Mouse (Mus musculus) limb, embryonic 14.5 days (tissue): Measurements from ENCODE around the gene Mia. TPM values are rescaled to one million over a fixed set of nuclear protein-coding genes. Genes with fewer than 3 reads are reported as not detected.

ENCODE experiments used
- ATAC-seq: fragments of 200-750 bp; cut with Nextera tagmentation; 2 replicates; pipeline ENCODE4 v1.8.0; 2017; ENCODE audit warnings: low read depth, moderate number of reproducible peaks, moderate TSS enrichment; ENCODE audit not compliant: low FRiP score
- DNase-seq: peaks from one replicate; pipeline ENCODE4 v3.0.0-alpha.2; 2015; ENCODE audit warnings: low spot score
- H3K27ac ChIP-seq: fragments of 300-500 bp; sonication (generic); replicated peaks from 2 replicates; pipeline ENCODE4 v1.5.1; 2014; ENCODE audit warnings: low read depth, mild to moderate bottlenecking, low read length, moderate library complexity, mixed read lengths
- H3K27me3 ChIP-seq: fragments of 300-500 bp; sonication (generic); 2 replicates; pipeline ENCODE4 v1.6.1; 2014; ENCODE audit warnings: low read length, mixed read lengths; ENCODE audit not compliant: control insufficient read depth, insufficient read depth
- H3K36me3 ChIP-seq: fragments of 300-500 bp; sonication (generic); 2 replicates; pipeline ENCODE4 v1.6.1; 2014; ENCODE audit warnings: mild to moderate bottlenecking, low read length, moderate library complexity, mixed read lengths; ENCODE audit not compliant: control insufficient read depth, insufficient read depth
- H3K4me1 ChIP-seq: fragments of 300-500 bp; sonication (generic); 2 replicates; pipeline ENCODE4 v1.6.1; 2014; ENCODE audit warnings: antibody characterized with exemption, low read length, mixed read lengths; ENCODE audit not compliant: control insufficient read depth, insufficient read depth
- H3K4me2 ChIP-seq: fragments of 300-500 bp; sonication (generic); replicated peaks from 2 replicates; pipeline ENCODE4 v1.6.1; 2014; ENCODE audit warnings: low read depth, mild to moderate bottlenecking, low read length, moderate library complexity; ENCODE audit not compliant: severe bottlenecking
- H3K4me3 ChIP-seq: fragments of 300-500 bp; sonication (generic); replicated peaks from 2 replicates; pipeline ENCODE4 v1.5.1; 2014; ENCODE audit warnings: low read length
- H3K9ac ChIP-seq: fragments of 300-500 bp; sonication (generic); 2 replicates; pipeline ENCODE4 v1.6.1; 2014; ENCODE audit warnings: mild to moderate bottlenecking, low read depth, low read length, moderate library complexity; ENCODE audit not compliant: severe bottlenecking
- H3K9me3 ChIP-seq: fragments of 300-500 bp; sonication (generic); 2 replicates; pipeline ENCODE4 v1.6.1; 2016; ENCODE audit warnings: low read length; ENCODE audit not compliant: control insufficient read depth
- POLR2A ChIP-seq: fragments of 200-500 bp; IDR thresholded peaks from 2 replicates; pipeline ENCODE4 v1.8.0; 2012; ENCODE audit warnings: inconsistent platforms, mild to moderate bottlenecking, moderate library complexity, borderline replicate concordance; ENCODE audit not compliant: insufficient read depth, insufficient read length; ENCODE audit errors: extremely low read depth
- WGBS: fragments of 180-500 bp; shearing (Covaris S2); extraction: QIAGEN DNeasy Blood & Tissue Kit; methylation state at CpG from one replicate; pipeline ENCODE4 v1.1.7; 2014; 5-methylcytosine and 5-hydroxymethylcytosine counted together
- polyA plus RNA-seq, 2 experiments: library from polyadenylated mRNA; depleted of rRNA in 1 of 2; stranded (reverse) in 1 of 2; unstranded in 1 of 2; fragments of >200 nt; fragmentation: Nextera tagmentation in 1 of 2; extraction: Ambion mirVana in 1 of 2; gene quantifications; 2 replicates each; pipeline versions ENCODE4 v1.2.1 to v1.2.3; 2012 to 2014

Mia gene
- polyA plus RNA-seq, 2 experiments: 156 to 193 TPM

GRCm38 (mm10) chr7:27203730-27204449 lies 22.9 kb upstream of the Mia start:
- Histone ChIP-seq H3K4me2 (no peak overlapping the region), H3K36me3 (peaks cover 51% of the 10 kb centered on the region), H3K4me1 (no peaks in the 10 kb centered on the region), H3K9ac (no peak overlapping the region), H3K9me3 (no peaks in the 10 kb centered on the region), H3K4me3 (no peak overlapping the region), H3K27me3 (no peaks in the 10 kb centered on the region), H3K27ac (no peak overlapping the region)
- WGBS: 97% methylated on average over 8 of the region's 8 CpGs
- no peak for ATAC-seq
- TF ChIP-seq POLR2A: no peak
- DNase-seq: no peak

- no peaks in the 10 kb centered on the region for H3K9me3 ChIP-seq
- DNase-seq: no peak
- H3K4me3 ChIP-seq: no peak overlapping the region
- peaks cover 27% of the 10 kb centered on the region for H3K36me3 ChIP-seq
- 93% methylated on average over 8 of the region's 8 CpGs for WGBS
- H3K4me1 ChIP-seq: peaks cover 14% of the 10 kb centered on the region
- H3K27ac ChIP-seq: no peak overlapping the region
- TF ChIP-seq POLR2A: no peak
- no peak overlapping the region for H3K9ac ChIP-seq
- H3K27me3 ChIP-seq: no peaks in the 10 kb centered on the region
- ATAC-seq: no peak
- H3K4me2 ChIP-seq: no peak overlapping the region
Measured at GRCm38 (mm10) chr7:27198779-27199178, 17.8 kb upstream of the Mia start.

GRCm38 (mm10) chr7:27198355-27198754 lies 17.4 kb upstream of the Mia start:
- peaks cover 16% of the 10 kb centered on the region for H3K4me1 ChIP-seq
- ATAC-seq: no peak
- H3K27me3 ChIP-seq: no peaks in the 10 kb centered on the region
- DNase-seq: no peak
- no peak overlapping the region for H3K4me3 ChIP-seq
- peaks cover 31% of the 10 kb centered on the region for H3K36me3 ChIP-seq
- no peak overlapping the region for H3K27ac ChIP-seq
- TF ChIP-seq POLR2A: no peak
- H3K9ac ChIP-seq: no peak overlapping the region
- no peak overlapping the region for H3K4me2 ChIP-seq
- H3K9me3 ChIP-seq: no peaks in the 10 kb centered on the region

GRCm38 (mm10) chr7:27197634-27198033 lies 16.7 kb upstream of the Mia start:
- Histone ChIP-seq H3K36me3 (peaks cover 34% of the 10 kb centered on the region), H3K9me3 (no peaks in the 10 kb centered on the region), H3K4me1 (peaks cover 16% of the 10 kb centered on the region), H3K27ac (no peak overlapping the region), H3K4me2 (no peak overlapping the region), H3K27me3 (no peaks in the 10 kb centered on the region), H3K9ac (no peak overlapping the region), H3K4me3 (no peak overlapping the region)
- TF ChIP-seq POLR2A: no peak
- no peak for DNase-seq
- 91% methylated on average over 8 of the region's 8 CpGs for WGBS
- no peak for ATAC-seq

- 91% methylated on average over 3 of the region's 3 CpGs for WGBS
Measured at GRCm38 (mm10) chr7:27197136-27197535, 16.2 kb upstream of the Mia start.

More at GRCm38 (mm10) chr7:27197136-27197535, 16.2 kb upstream of the Mia start:
- no peaks in the 10 kb centered on the region for H3K27me3 ChIP-seq
- TF ChIP-seq POLR2A: no peak
- no peak overlapping the region for H3K4me3 ChIP-seq
- no peak overlapping the region; the same call in 1 of the 2 replicates for H3K4me2 ChIP-seq
- ATAC-seq: no peak
- H3K9me3 ChIP-seq: no peaks in the 10 kb centered on the region
- H3K36me3 ChIP-seq: peaks cover 34% of the 10 kb centered on the region
- peaks cover 16% of the 10 kb centered on the region for H3K4me1 ChIP-seq
- H3K27ac ChIP-seq: no peak overlapping the region
- DNase-seq: no peak
- H3K9ac ChIP-seq: no peak overlapping the region
